Comparison of ENCODE assay signal across 17 mouse cellular contexts in genomic region chr4:120880731-120881432, GRCm38 (mm10). TPM values are rescaled to one million over a fixed set of nuclear protein-coding genes. Genes with fewer than 3 reads are reported as not detected.
DNase-seq lines count a peak whose midpoint lies in the region; ATAC-seq and TF ChIP-seq lines count a peak whose summit lies in the region.
"Had no signal": no experiment of that assay in that cellular context is flagged by ENCODE, and none has a peak within 500 bp of the region (broad histone marks: within the 10 kb centered on the region; RNA-seq: fewer than 3 reads in every experiment).

No protein-coding gene starts in this region.

- H3K9ac ChIP-seq in lung, embryonic 14.5 days = no peak overlapping the region
- no peak overlapping the region for H3K9ac ChIP-seq in forebrain, embryonic 12.5 days
- H3K9ac ChIP-seq: embryonic facial prominence, embryonic 15.5 days; heart, embryonic 15.5 days; hindbrain, embryonic 15.5 days; liver, embryonic 14.5 days; neural tube, embryonic 12.5 days had no signal

- TF ChIP-seq CTCF in lung, embryonic 14.5 days (IDR thresholded peaks at IDR 0.05; ENCODE audit: low read depth) = no peak
- no peak for TF ChIP-seq CTCF in cortical plate, adult 2 months (IDR thresholded peaks at IDR 0.05; ENCODE audit: extremely low read depth, insufficient read depth, low read length)

- no peaks in the 10 kb centered on the region for H3K36me3 ChIP-seq in lung, embryonic 14.5 days (ENCODE audit: insufficient read depth)
- H3K36me3 ChIP-seq in myocyte (ENCODE audit: control insufficient read depth, insufficient read depth) = no peaks in the 10 kb centered on the region
- no peaks in the 10 kb centered on the region for H3K36me3 ChIP-seq in forebrain, embryonic 12.5 days (replicated peaks)
- H3K36me3 ChIP-seq: embryonic facial prominence, embryonic 15.5 days; heart, embryonic 15.5 days; hindbrain, embryonic 15.5 days; neural tube, embryonic 12.5 days had no signal

- WGBS in lung, embryonic 14.5 days = 38% methylated on average over 6 of the region's 6 CpGs
- 56% methylated on average over 6 of the region's 6 CpGs for WGBS in forebrain, embryonic 12.5 days

- no peaks in the 10 kb centered on the region for H3K9me3 ChIP-seq in lung, embryonic 14.5 days (ENCODE audit: low read depth, low read length)
- no peaks in the 10 kb centered on the region for H3K9me3 ChIP-seq in forebrain, embryonic 12.5 days
- H3K9me3 ChIP-seq: embryonic facial prominence, embryonic 15.5 days; heart, embryonic 15.5 days; hindbrain, embryonic 15.5 days; neural tube, embryonic 12.5 days had no signal

- no peaks in the 10 kb centered on the region; the same call in 1 of the 2 replicates for H3K27me3 ChIP-seq in lung, embryonic 14.5 days (ENCODE audit: insufficient read depth, low read length)
- H3K27me3 ChIP-seq in myocyte (ENCODE audit: control insufficient read depth, insufficient read depth, insufficient read length) = peaks cover 5% of the 10 kb centered on the region
- H3K27me3 ChIP-seq in forebrain, embryonic 12.5 days = no peaks in the 10 kb centered on the region
- H3K27me3 ChIP-seq: embryonic facial prominence, embryonic 15.5 days; hindbrain, embryonic 15.5 days; neural tube, embryonic 12.5 days had no signal

- no peak overlapping the region for H3K4me2 ChIP-seq in lung, embryonic 14.5 days
- no peak overlapping the region for H3K4me2 ChIP-seq in myocyte (ENCODE audit: low read depth)
- H3K4me2 ChIP-seq in forebrain, embryonic 12.5 days = no peak overlapping the region
- H3K4me2 ChIP-seq: embryonic facial prominence, embryonic 15.5 days; heart, embryonic 15.5 days; hindbrain, embryonic 15.5 days; neural tube, embryonic 12.5 days had no signal

- ATAC-seq in lung, embryonic 14.5 days (ENCODE audit: insufficient read depth) = no peak
- ATAC-seq in forebrain, embryonic 12.5 days (ENCODE audit: low FRiP score) = no peak

- no peak overlapping the region for H3ac ChIP-seq in myocyte (ENCODE audit: control insufficient read depth, insufficient read length)

- H3K4me3 ChIP-seq in lung, embryonic 14.5 days (ENCODE audit: low read depth, low read length) = no peak overlapping the region
- H3K4me3 ChIP-seq in cortical plate, adult 2 months (ENCODE audit: insufficient read depth, low read length) = no peak overlapping the region
- H3K4me3 ChIP-seq in myocyte = no peak overlapping the region
- H3K4me3 ChIP-seq in forebrain, embryonic 12.5 days (replicated peaks) = no peak overlapping the region
- H3K4me3 ChIP-seq: embryonic facial prominence, embryonic 15.5 days; heart, embryonic 15.5 days; hindbrain, embryonic 15.5 days; neural tube, embryonic 12.5 days had no signal

- H3K4me1 ChIP-seq in lung, embryonic 14.5 days (ENCODE audit: insufficient read depth) = peaks cover 9% of the 10 kb centered on the region
- peaks cover 24% of the 10 kb centered on the region for H3K4me1 ChIP-seq in cortical plate, adult 2 months (ENCODE audit: control insufficient read depth, insufficient read depth, low read length)
- peaks cover 42% of the 10 kb centered on the region for H3K4me1 ChIP-seq in forebrain, embryonic 12.5 days

- no peak for TF ChIP-seq POLR2A in cortical plate, adult 2 months (IDR thresholded peaks at IDR 0.05; ENCODE audit: extremely low read depth, insufficient read depth, low read length)
- TF ChIP-seq POLR2A in myocyte (IDR thresholded peaks at IDR 0.05; ENCODE audit: insufficient read length, low read depth) = no peak

- no peaks in the 10 kb centered on the region for H3K79me2 ChIP-seq in myocyte (ENCODE audit: control insufficient read depth, insufficient read depth)

- H3K27ac ChIP-seq in lung, embryonic 14.5 days (ENCODE audit: low read depth) = no peak overlapping the region
- H3K27ac ChIP-seq in cortical plate, adult 2 months (ENCODE audit: insufficient read depth, low read length) = 0 out of 2 replicates have a peak overlapping the region, but pooled peaks have one; percentile 44
- no peak overlapping the region for H3K27ac ChIP-seq in forebrain, embryonic 12.5 days
- H3K27ac ChIP-seq: embryonic facial prominence, embryonic 15.5 days; heart, embryonic 15.5 days; hindbrain, embryonic 15.5 days; liver, embryonic 14.5 days; neural tube, embryonic 12.5 days had no signal

- DNase-seq in lung, embryonic 14.5 days = peak; percentile 62
- no peak for DNase-seq in lung, postnatal 4 days
- DNase-seq in MEL-GATA-1-ER (ENCODE audit: extremely low read depth, low read depth) = peak; percentile 66
- DNase-seq in adrenal gland, postnatal 10 days = no peak
- DNase-seq: cerebellum, adult 2 months; heart, adult 18-20 months; kidney, adult 11 months; kidney, postnatal 25 days; lung, postnatal 14 days had no signal

TF ChIP-seq in myocyte, 11 proteins besides CTCF, POLR2A, EP300 and RAD21:
- no peak for TF ChIP-seq E2F4 (IDR thresholded peaks at IDR 0.05; ENCODE audit: insufficient read depth)
- TF ChIP-seq REST (IDR thresholded peaks at IDR 0.05; ENCODE audit: insufficient read depth, insufficient read length) = peak; percentile 87

RNA-seq across cellular contexts. Expression of gene Rims3, which starts 26.3 kb away (rescaled TPM):
- 0.70 and 1.1 TPM in 2 replicates for polyA plus RNA-seq in lung, embryonic 14.5 days (2014; fragmentation: Nextera tagmentation; extraction: Ambion mirVana)
- polyA plus RNA-seq in cortical plate, adult 2 months (2012; rRNA removed) = 95.7 and 102 TPM in 2 replicates
- polyA plus RNA-seq in myocyte (2012; fragmentation: generic; extraction: Trizol) = 0.02 TPM
- total RNA-seq in adrenal gland, postnatal 10 days (2021) = 1 to 10 TPM; 6.2 to 6.5 TPM
- 6.2 and 7.3 TPM in 2 replicates for polyA plus RNA-seq in forebrain, embryonic 12.5 days (2016; fragmentation: Nextera tagmentation; extraction: Ambion mirVana)

RNA-seq across cellular contexts. Expression of gene Exo5, which starts 43.9 kb away (rescaled TPM):
- polyA plus RNA-seq in lung, embryonic 14.5 days (2014; fragmentation: Nextera tagmentation; extraction: Ambion mirVana) = 24.3 and 25.1 TPM in 2 replicates
- polyA plus RNA-seq in cortical plate, adult 2 months (2012; rRNA removed) = 11.3 and 12.2 TPM in 2 replicates
- polyA plus RNA-seq in myocyte (2012; fragmentation: generic; extraction: Trizol) = 6.3 TPM
- total RNA-seq in adrenal gland, postnatal 10 days (2021) = 10 to 100 TPM in 1 of 2 experiments, 1 to 10 TPM in 1; 9.7 to 13.4 TPM
- 36.3 and 38.3 TPM in 2 replicates for polyA plus RNA-seq in forebrain, embryonic 12.5 days (2016; fragmentation: Nextera tagmentation; extraction: Ambion mirVana)

RNA-seq across cellular contexts. Expression of gene Nfyc, which starts 49.5 kb away (rescaled TPM):
- 113 and 114 TPM in 2 replicates for polyA plus RNA-seq in lung, embryonic 14.5 days (2014; fragmentation: Nextera tagmentation; extraction: Ambion mirVana)
- 87.5 and 88.5 TPM in 2 replicates for polyA plus RNA-seq in cortical plate, adult 2 months (2012; rRNA removed)
- polyA plus RNA-seq in myocyte (2012; fragmentation: generic; extraction: Trizol) = 44.3 TPM
- total RNA-seq in adrenal gland, postnatal 10 days (2021) = 10 to 100 TPM; 44.4 to 70.7 TPM
- polyA plus RNA-seq in forebrain, embryonic 12.5 days (2016; fragmentation: Nextera tagmentation; extraction: Ambion mirVana) = 110 and 117 TPM in 2 replicates

Comparison
In these comparisons a context has a peak if more than half of its experiments do, and no peak if none do; other contexts are left out.
1. DNase-seq: peak in lung, embryonic 14.5 days (single experiment) and MEL-GATA-1-ER (single experiment); none in lung, postnatal 4 days (0 of 2) and adrenal gland, postnatal 10 days (single experiment).
2. RNA of gene Rims3, which starts 26.3 kb away (polyA plus RNA-seq): 95.7 to 102 TPM in cortical plate, adult 2 months; 6.2 to 7.3 TPM in forebrain, embryonic 12.5 days, 0.70 to 1.1 TPM in lung, embryonic 14.5 days and 0.02 TPM in myocyte (single experiment); every median in the first group is over 10 times any median in the second.